Mouse (Mus musculus): Measurements from ENCODE around the gene Nfkbid. TPM values are rescaled to one million over a fixed set of nuclear protein-coding genes. Genes with fewer than 3 reads are reported as not detected.

Gene Nfkbid
- polyA plus RNA-seq, 1 experiment from 2014 or later = 1.8 TPM

Other genes starting within 250 kb of the Nfkbid start
- gene Cox7a1, start 237.6 kb upstream of the Nfkbid start, polyA plus RNA-seq (2016; fragmentation: Nextera tagmentation; extraction: Ambion mirVana) = 2.5 and 4.2 TPM in 2 replicates
- gene Capns1, start 222.9 kb upstream of the Nfkbid start, polyA plus RNA-seq (2016; fragmentation: Nextera tagmentation; extraction: Ambion mirVana) = 54.8 and 61.9 TPM in 2 replicates
- gene Polr2i, start 189.8 kb upstream of the Nfkbid start, polyA plus RNA-seq (2016; fragmentation: Nextera tagmentation; extraction: Ambion mirVana) = 174 and 177 TPM in 2 replicates
- 270 and 275 TPM in 2 replicates for gene Tbcb, start 189.5 kb upstream of the Nfkbid start, polyA plus RNA-seq (2016; fragmentation: Nextera tagmentation; extraction: Ambion mirVana)
- not detected in 2 replicates for gene Ovol3, start 186.0 kb upstream of the Nfkbid start, polyA plus RNA-seq (2016; fragmentation: Nextera tagmentation; extraction: Ambion mirVana)
- gene Thap8, start 141.6 kb upstream of the Nfkbid start, polyA plus RNA-seq (2016; fragmentation: Nextera tagmentation; extraction: Ambion mirVana) = 0.45 and 0.90 TPM in 2 replicates
- 17.8 and 18.2 TPM in 2 replicates for gene Wdr62, start 141.3 kb upstream of the Nfkbid start, polyA plus RNA-seq (2016; fragmentation: Nextera tagmentation; extraction: Ambion mirVana)
- 53.0 and 53.4 TPM in 2 replicates for gene Clip3, start 130.0 kb upstream of the Nfkbid start, polyA plus RNA-seq (2016; fragmentation: Nextera tagmentation; extraction: Ambion mirVana)
- gene Alkbh6, start 113.0 kb upstream of the Nfkbid start, polyA plus RNA-seq (2016; fragmentation: Nextera tagmentation; extraction: Ambion mirVana) = 95.5 and 97.0 TPM in 2 replicates
- gene Syne4, start 106.9 kb upstream of the Nfkbid start, polyA plus RNA-seq (2016; fragmentation: Nextera tagmentation; extraction: Ambion mirVana) = 51.1 and 65.6 TPM in 2 replicates
- 2.1 TPM in 2 replicates for gene E130208F15Rik, start 100.0 kb upstream of the Nfkbid start, polyA plus RNA-seq (2016; fragmentation: Nextera tagmentation; extraction: Ambion mirVana)
- gene Sdhaf1, start 97.8 kb upstream of the Nfkbid start, polyA plus RNA-seq (2016; fragmentation: Nextera tagmentation; extraction: Ambion mirVana) = 17.5 and 17.8 TPM in 2 replicates
- 5.0 and 5.4 TPM in 2 replicates for gene Lrfn3, start 59.0 kb upstream of the Nfkbid start, polyA plus RNA-seq (2016; fragmentation: Nextera tagmentation; extraction: Ambion mirVana)
- 11.8 and 15.4 TPM in 2 replicates for gene Tyrobp, start 8.0 kb upstream of the Nfkbid start, polyA plus RNA-seq (2016; fragmentation: Nextera tagmentation; extraction: Ambion mirVana)
- not detected in 2 replicates for gene Hcst, start 1.9 kb upstream of the Nfkbid start, polyA plus RNA-seq (2016; fragmentation: Nextera tagmentation; extraction: Ambion mirVana)
- gene Aplp1, start 23.8 kb downstream of the Nfkbid start, polyA plus RNA-seq (2016; fragmentation: Nextera tagmentation; extraction: Ambion mirVana) = 28.6 and 32.3 TPM in 2 replicates
- 1.3 and 2.2 TPM in 2 replicates for gene Kirrel2, start 36.0 kb downstream of the Nfkbid start, polyA plus RNA-seq (2016; fragmentation: Nextera tagmentation; extraction: Ambion mirVana)
- gene Nphs1, start 36.6 kb downstream of the Nfkbid start, polyA plus RNA-seq (2016; fragmentation: Nextera tagmentation; extraction: Ambion mirVana) = 0.15 and 0.63 TPM in 2 replicates
- gene Prodh2, start 71.9 kb downstream of the Nfkbid start, polyA plus RNA-seq (2016; fragmentation: Nextera tagmentation; extraction: Ambion mirVana) = 0.28 TPM in 1 of 2 replicates, not detected in the other
- gene Arhgap33, start 113.3 kb downstream of the Nfkbid start, polyA plus RNA-seq (2016; fragmentation: Nextera tagmentation; extraction: Ambion mirVana) = 24.8 and 25.2 TPM in 2 replicates
- gene Hspb6, start 130.4 kb downstream of the Nfkbid start, polyA plus RNA-seq (2016; fragmentation: Nextera tagmentation; extraction: Ambion mirVana) = 4.1 and 5.6 TPM in 2 replicates
- 17.7 TPM in 2 replicates for gene Proser3, start 130.6 kb downstream of the Nfkbid start, polyA plus RNA-seq (2016; fragmentation: Nextera tagmentation; extraction: Ambion mirVana)
- gene Lin37, start 138.1 kb downstream of the Nfkbid start, polyA plus RNA-seq (2016; fragmentation: Nextera tagmentation; extraction: Ambion mirVana) = 42.5 and 45.2 TPM in 2 replicates
- 91.5 and 94.9 TPM in 2 replicates for gene U2af1l4, start 141.6 kb downstream of the Nfkbid start, polyA plus RNA-seq (2016; fragmentation: Nextera tagmentation; extraction: Ambion mirVana)
- gene Gm49396, start 141.6 kb downstream of the Nfkbid start, polyA plus RNA-seq (2016; fragmentation: Nextera tagmentation; extraction: Ambion mirVana) = 14.2 and 15.3 TPM in 2 replicates
- 112 and 118 TPM in 2 replicates for gene Psenen, start 141.9 kb downstream of the Nfkbid start, polyA plus RNA-seq (2016; fragmentation: Nextera tagmentation; extraction: Ambion mirVana)
- gene Igflr1, start 143.7 kb downstream of the Nfkbid start, polyA plus RNA-seq (2016; fragmentation: Nextera tagmentation; extraction: Ambion mirVana) = 2.8 and 4.6 TPM in 2 replicates
- gene Kmt2b, start 167.0 kb downstream of the Nfkbid start, polyA plus RNA-seq (2016; fragmentation: Nextera tagmentation; extraction: Ambion mirVana) = 8.9 and 10.2 TPM in 2 replicates
- gene Zbtb32, start 177.2 kb downstream of the Nfkbid start, polyA plus RNA-seq (2016; fragmentation: Nextera tagmentation; extraction: Ambion mirVana) = 0.41 TPM in 1 of 2 replicates, not detected in the other
- 0.54 and 1.0 TPM in 2 replicates for gene Upk1a, start 191.1 kb downstream of the Nfkbid start, polyA plus RNA-seq (2016; fragmentation: Nextera tagmentation; extraction: Ambion mirVana)
- gene Cox6b1, start 204.4 kb downstream of the Nfkbid start, polyA plus RNA-seq (2016; fragmentation: Nextera tagmentation; extraction: Ambion mirVana) = 776 and 799 TPM in 2 replicates
- gene Etv2, start 214.1 kb downstream of the Nfkbid start, polyA plus RNA-seq (2016; fragmentation: Nextera tagmentation; extraction: Ambion mirVana) = 0.47 and 0.87 TPM in 2 replicates
- 134 and 139 TPM in 2 replicates for gene Rbm42, start 228.6 kb downstream of the Nfkbid start, polyA plus RNA-seq (2016; fragmentation: Nextera tagmentation; extraction: Ambion mirVana)
- gene Haus5, start 243.3 kb downstream of the Nfkbid start, polyA plus RNA-seq (2016; fragmentation: Nextera tagmentation; extraction: Ambion mirVana) = 79.6 and 80.3 TPM in 2 replicates
- gene Pmis2, start 249.9 kb downstream of the Nfkbid start, polyA plus RNA-seq (2016; fragmentation: Nextera tagmentation; extraction: Ambion mirVana) = not detected in 2 replicates